Mouse (Mus musculus): Measurements from ENCODE around the gene Slc22a23. TPM values are rescaled to one million over a fixed set of nuclear protein-coding genes. Genes with fewer than 3 reads are reported as not detected.

Gene Slc22a23
- polyA plus RNA-seq, 1 experiment from 2014 or later: 12.8 TPM

GRCm38 (mm10) chr13:34156840-34157185 is 188.2 kb downstream of the Slc22a23 start:
- ATAC-seq (ENCODE audit: low FRiP score): no peak
- H3K9ac ChIP-seq: no peak overlapping the region; the same call in 1 of the 2 replicates
- H3K4me1 ChIP-seq (replicated peaks): peaks cover 20% of the 10 kb centered on the region
- H3K4me2 ChIP-seq: no peak overlapping the region
- no peaks in the 10 kb centered on the region for H3K9me3 ChIP-seq
- H3K4me3 ChIP-seq: no peak overlapping the region
- no peaks in the 10 kb centered on the region for H3K27me3 ChIP-seq
- no peaks in the 10 kb centered on the region for H3K36me3 ChIP-seq
- peak overlapping the region; percentile 49; the same call in 1 of the 2 replicates for H3K27ac ChIP-seq
- WGBS: 76% methylated on average over 2 of the region's 2 CpGs

- Histone ChIP-seq H3K4me3 (no peak overlapping the region), H3K4me1 (replicated peaks) (peaks cover 20% of the 10 kb centered on the region), H3K4me2 (no peak overlapping the region), H3K36me3 (no peaks in the 10 kb centered on the region), H3K9me3 (no peaks in the 10 kb centered on the region), H3K27me3 (no peaks in the 10 kb centered on the region), H3K9ac (no peak overlapping the region; the same call in 1 of the 2 replicates), H3K27ac (peak overlapping the region; percentile 49)
- ATAC-seq (ENCODE audit: low FRiP score): no peak
- WGBS: 52% methylated on average over 8 of the region's 8 CpGs
Observed at GRCm38 (mm10) chr13:34156133-34156839, 188.7 kb downstream of the Slc22a23 start.

DNA sequence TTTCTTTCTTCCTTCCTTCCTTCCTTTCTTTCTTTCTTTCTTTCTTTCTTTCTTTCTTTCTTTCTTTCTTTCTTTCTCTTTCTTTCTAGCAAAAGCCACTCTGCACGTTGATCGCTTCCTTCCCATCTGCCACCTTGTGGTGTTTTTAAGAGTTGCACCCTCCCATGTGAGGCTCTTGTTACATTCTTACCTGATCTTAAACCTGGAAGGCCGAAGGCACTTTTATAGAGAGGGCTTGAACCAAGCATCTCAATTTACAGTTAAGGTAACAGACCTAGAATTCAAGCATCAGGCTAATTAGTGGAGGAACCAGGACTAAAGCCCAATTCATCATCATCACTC is 190.1 kb downstream of the Slc22a23 start:
- H3K4me1 ChIP-seq (replicated peaks): peaks cover 30% of the 10 kb centered on the region
- peak overlapping the region; percentile 84 for H3K27ac ChIP-seq
- H3K9ac ChIP-seq: no peak overlapping the region
- peak overlapping the region; percentile 44 for H3K4me2 ChIP-seq
- H3K36me3 ChIP-seq: no peaks in the 10 kb centered on the region
- no peaks in the 10 kb centered on the region for H3K27me3 ChIP-seq
- H3K4me3 ChIP-seq: peak overlapping the region; percentile 22
- 34% methylated on average over 3 of the region's 3 CpGs for whole genome bisulfite sequencing
- H3K9me3 ChIP-seq: no peaks in the 10 kb centered on the region
- ATAC-seq (ENCODE audit: low FRiP score): 0 out of 2 replicates have a peak, but pooled peaks have one; percentile 40

- Histone ChIP-seq H3K27ac (peak overlapping the region; percentile 84), H3K4me1 (replicated peaks) (peaks cover 35% of the 10 kb centered on the region), H3K4me3 (peak overlapping the region; percentile 22), H3K9ac (peak overlapping the region; percentile 49; the same call in 1 of the 2 replicates), H3K27me3 (no peaks in the 10 kb centered on the region), H3K36me3 (no peaks in the 10 kb centered on the region), H3K9me3 (no peaks in the 10 kb centered on the region), H3K4me2 (peak overlapping the region; percentile 44)
- peak; percentile 29 for ATAC-seq (ENCODE audit: low FRiP score)
- WGBS: 47% methylated on average over 13 of the region's 13 CpGs
Observed at GRCm38 (mm10) chr13:34154217-34154930, 190.6 kb downstream of the Slc22a23 start.

DNA sequence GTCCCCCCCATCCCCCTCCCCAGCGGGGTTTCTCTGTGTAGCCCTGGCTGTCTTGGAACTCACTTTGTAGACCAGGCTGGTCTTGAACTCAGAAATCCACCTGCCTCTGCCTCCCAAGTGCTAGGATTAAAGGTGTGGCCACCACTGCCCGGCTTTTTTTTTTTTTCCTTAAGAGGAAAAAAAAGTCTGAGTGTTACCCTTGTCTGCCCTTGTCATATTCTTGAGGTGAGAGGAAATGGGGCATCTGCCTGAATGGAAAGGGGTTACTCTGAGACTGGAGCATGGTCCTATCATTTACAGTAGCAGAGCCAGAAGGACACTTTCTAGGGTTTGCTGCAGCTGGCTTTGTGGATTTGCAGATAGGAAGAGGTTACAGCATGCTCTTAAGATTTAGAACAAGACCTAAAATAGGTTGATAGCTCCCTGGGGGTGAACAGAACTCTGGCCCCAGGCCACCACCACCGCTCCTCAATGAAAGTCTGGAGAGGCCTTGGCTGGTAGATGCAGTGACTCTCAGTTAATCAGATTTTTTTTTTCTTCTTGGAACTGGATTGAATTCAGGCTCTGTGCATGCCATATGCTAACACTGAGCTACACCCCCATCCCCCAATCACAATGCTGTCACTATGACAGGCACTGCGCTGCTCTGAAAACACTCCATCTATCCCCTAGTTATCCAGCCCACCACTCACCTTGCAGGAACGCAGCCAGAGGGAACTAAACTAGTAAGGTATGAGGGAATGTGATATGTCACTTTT is 191.5 kb downstream of the Slc22a23 start:
- no peaks in the 10 kb centered on the region for H3K27me3 ChIP-seq
- no peaks in the 10 kb centered on the region for H3K9me3 ChIP-seq
- peak overlapping the region; percentile 84 for H3K27ac ChIP-seq
- ATAC-seq (ENCODE audit: low FRiP score): no peak
- no peaks in the 10 kb centered on the region for H3K36me3 ChIP-seq
- 72% methylated on average over 4 of the region's 5 CpGs for WGBS
- H3K4me2 ChIP-seq: no peak overlapping the region
- H3K9ac ChIP-seq: no peak overlapping the region
- H3K4me1 ChIP-seq (replicated peaks): peaks cover 37% of the 10 kb centered on the region
- H3K4me3 ChIP-seq: no peak overlapping the region

DNA sequence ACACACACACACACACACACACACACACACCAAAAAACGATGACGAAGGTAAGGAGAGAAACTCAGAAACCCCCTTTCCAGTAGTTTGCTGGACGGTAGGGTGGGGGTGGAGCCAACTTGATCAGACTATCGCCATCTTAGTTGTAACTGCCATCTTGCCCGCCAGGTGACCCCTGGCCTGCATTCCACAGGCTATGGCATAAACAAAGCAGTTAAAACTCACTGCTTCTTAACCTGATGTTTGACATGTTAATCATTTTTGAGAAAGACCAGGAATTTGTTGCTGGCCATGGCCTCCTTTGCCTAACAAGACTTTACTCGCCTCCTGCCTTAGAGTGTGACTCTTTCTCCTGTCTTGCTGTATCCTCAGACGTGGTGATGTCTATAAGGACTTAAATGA is 192.3 kb downstream of the Slc22a23 start:
- H3K4me2 ChIP-seq: no peak overlapping the region
- H3K4me3 ChIP-seq: no peak overlapping the region
- WGBS: 78% methylated on average over 7 of the region's 7 CpGs
- no peaks in the 10 kb centered on the region for H3K36me3 ChIP-seq
- no peaks in the 10 kb centered on the region for H3K27me3 ChIP-seq
- H3K4me1 ChIP-seq (replicated peaks): peaks cover 44% of the 10 kb centered on the region
- no peaks in the 10 kb centered on the region for H3K9me3 ChIP-seq
- H3K9ac ChIP-seq: no peak overlapping the region
- H3K27ac ChIP-seq: peak overlapping the region; percentile 40; the same call in 1 of the 2 replicates
- ATAC-seq (ENCODE audit: low FRiP score): no peak

DNA sequence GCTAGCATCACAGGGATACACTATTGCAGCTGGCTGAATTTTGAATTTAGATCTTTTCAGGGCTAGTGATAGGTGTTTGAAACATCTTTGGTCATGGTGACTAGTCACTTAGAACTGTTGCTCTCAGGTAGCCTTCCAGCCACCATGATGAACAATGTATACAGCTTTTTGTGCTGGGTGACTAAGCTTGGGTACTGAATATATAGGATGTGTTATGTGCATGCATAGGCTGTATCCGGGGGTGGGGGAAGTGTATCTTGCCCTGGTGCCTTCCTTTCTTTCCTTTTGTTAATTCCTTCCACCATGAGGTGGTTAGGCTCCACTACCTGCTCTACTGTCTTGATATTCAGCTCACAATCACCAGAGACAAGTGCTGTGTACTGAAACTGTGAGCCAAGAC is 193.6 kb downstream of the Slc22a23 start:
- Histone ChIP-seq H3K9me3 (no peaks in the 10 kb centered on the region), H3K27ac (0 out of 2 replicates have a peak overlapping the region, but pooled peaks have one; percentile 35), H3K4me2 (no peak overlapping the region), H3K4me1 (replicated peaks) (peaks cover 43% of the 10 kb centered on the region), H3K4me3 (no peak overlapping the region), H3K36me3 (no peaks in the 10 kb centered on the region), H3K27me3 (no peaks in the 10 kb centered on the region), H3K9ac (no peak overlapping the region)
- ATAC-seq (ENCODE audit: low FRiP score): no peak
- WGBS: 92% methylated on average over 1 of the region's 1 CpGs

GRCm38 (mm10) chr13:34150271-34151027 is 194.5 kb downstream of the Slc22a23 start:
- H3K4me2 ChIP-seq: peak overlapping the region; percentile 58
- no peaks in the 10 kb centered on the region for H3K27me3 ChIP-seq
- no peaks in the 10 kb centered on the region for H3K36me3 ChIP-seq
- H3K4me3 ChIP-seq: peak overlapping the region; percentile 43
- 11% methylated on average over 19 of the region's 19 CpGs for WGBS
- peak overlapping the region; percentile 79 for H3K9ac ChIP-seq
- H3K27ac ChIP-seq: peak overlapping the region; percentile 100
- H3K9me3 ChIP-seq: no peaks in the 10 kb centered on the region
- ATAC-seq (ENCODE audit: low FRiP score): 0 out of 2 replicates have a peak, but pooled peaks have one; percentile 6
- H3K4me1 ChIP-seq (replicated peaks): peaks cover 42% of the 10 kb centered on the region

GRCm38 (mm10) chr13:34149463-34150176 is 195.4 kb downstream of the Slc22a23 start:
- peak overlapping the region; percentile 100 for H3K27ac ChIP-seq
- H3K9ac ChIP-seq: peak overlapping the region; percentile 79
- no peaks in the 10 kb centered on the region for H3K36me3 ChIP-seq
- no peaks in the 10 kb centered on the region for H3K9me3 ChIP-seq
- H3K4me2 ChIP-seq: peak overlapping the region; percentile 58
- 50% methylated on average over 5 of the region's 5 CpGs for WGBS
- H3K4me3 ChIP-seq: peak overlapping the region; percentile 43
- no peaks in the 10 kb centered on the region for H3K27me3 ChIP-seq
- no peak for ATAC-seq (ENCODE audit: low FRiP score)
- H3K4me1 ChIP-seq (replicated peaks): peaks cover 41% of the 10 kb centered on the region

- H3K27me3 ChIP-seq: no peaks in the 10 kb centered on the region
- peak; percentile 90 for ATAC-seq (ENCODE audit: low FRiP score)
- H3K36me3 ChIP-seq: no peaks in the 10 kb centered on the region
- peak overlapping the region; percentile 58 for H3K4me2 ChIP-seq
- no peaks in the 10 kb centered on the region for H3K9me3 ChIP-seq
- WGBS: under 1% methylated on average over 23 of the region's 23 CpGs
- peak overlapping the region; percentile 43 for H3K4me3 ChIP-seq
- peaks cover 34% of the 10 kb centered on the region for H3K4me1 ChIP-seq (replicated peaks)
- peak overlapping the region; percentile 100 for H3K27ac ChIP-seq
- H3K9ac ChIP-seq: peak overlapping the region; percentile 79
Observed at GRCm38 (mm10) chr13:34148767-34149392, 196.1 kb downstream of the Slc22a23 start.

DNA sequence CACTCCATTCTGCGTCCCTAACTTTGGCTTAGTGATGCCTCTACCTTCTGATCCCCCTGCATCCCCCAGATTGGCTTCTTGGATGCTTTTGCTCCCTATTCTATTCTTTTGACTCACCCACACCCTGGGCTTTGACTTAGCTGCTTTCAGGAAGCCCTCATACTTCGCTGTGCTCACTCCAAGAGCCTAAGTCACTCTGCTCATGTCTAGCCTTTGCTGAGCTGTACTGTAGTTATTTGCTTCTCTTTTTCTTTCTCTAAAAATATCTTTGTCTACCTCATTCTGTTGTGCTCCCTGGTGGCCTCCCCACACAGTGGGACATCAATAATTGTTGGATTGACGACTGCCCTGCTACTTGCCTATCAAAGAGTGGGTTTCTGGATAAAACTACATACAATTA is 196.8 kb downstream of the Slc22a23 start:
- ATAC-seq (ENCODE audit: low FRiP score): peak; percentile 18
- peak overlapping the region; percentile 100 for H3K27ac ChIP-seq
- WGBS: 32% methylated on average over 3 of the region's 3 CpGs

More for the DNA sequence above, 196.8 kb downstream of the Slc22a23 start:
- Histone ChIP-seq H3K4me1 (replicated peaks) (peaks cover 30% of the 10 kb centered on the region), H3K4me3 (peak overlapping the region; percentile 43), H3K9me3 (no peaks in the 10 kb centered on the region), H3K4me2 (peak overlapping the region; percentile 58), H3K9ac (peak overlapping the region; percentile 79), H3K36me3 (no peaks in the 10 kb centered on the region), H3K27me3 (no peaks in the 10 kb centered on the region)
